Mouse (Mus musculus) stomach, embryonic 16.5 days (tissue): ENCODE results near the gene Fmod. TPM values are rescaled to one million over a fixed set of nuclear protein-coding genes. Genes with fewer than 3 reads are reported as not detected.

Experiments
- ATAC-seq: fragments of 200-750 bp; cut with Nextera tagmentation; 2 replicates; pipeline ENCODE4 v1.8.0; 2017; ENCODE audit warnings: moderate number of reproducible peaks, moderate TSS enrichment; ENCODE audit not compliant: insufficient read depth, low FRiP score
- H3K27ac ChIP-seq: fragments of 300-500 bp; sonication (generic); 2 replicates; pipeline ENCODE4 v1.5.1; 2014; ENCODE audit warnings: low read length
- H3K27me3 ChIP-seq: fragments of 300-500 bp; sonication (generic); 2 replicates; pipeline ENCODE4 v1.6.1; 2014; ENCODE audit warnings: low read length, control low read depth, mixed read lengths; ENCODE audit not compliant: control insufficient read depth, insufficient read depth
- H3K36me3 ChIP-seq: fragments of 300-500 bp; sonication (generic); 2 replicates; pipeline ENCODE4 v1.6.1; 2014; ENCODE audit warnings: low read length; ENCODE audit not compliant: control insufficient read depth, insufficient read depth
- H3K4me1 ChIP-seq: fragments of 300-500 bp; sonication (generic); 2 replicates; pipeline ENCODE4 v1.6.1; 2014; ENCODE audit warnings: low read length, control low read depth, mixed read lengths; ENCODE audit not compliant: control insufficient read depth, insufficient read depth
- H3K4me2 ChIP-seq: fragments of 300-500 bp; sonication (generic); 2 replicates; pipeline ENCODE4 v1.6.1; 2014; ENCODE audit warnings: low read depth, low read length, mixed read lengths
- H3K4me3 ChIP-seq: fragments of 300-500 bp; sonication (generic); replicated peaks from 2 replicates; pipeline ENCODE4 v1.5.1; 2014; ENCODE audit warnings: mild to moderate bottlenecking, low read length
- H3K9ac ChIP-seq: fragments of 300-500 bp; sonication (generic); 2 replicates; pipeline ENCODE4 v1.6.1; 2014; ENCODE audit warnings: low read length
- H3K9me3 ChIP-seq: fragments of 300-500 bp; sonication (generic); replicated peaks from 2 replicates; pipeline ENCODE4 v1.6.1; 2016; ENCODE audit warnings: low read length, control low read depth; ENCODE audit not compliant: control insufficient read depth
- whole genome bisulfite sequencing: fragments of 180-500 bp; shearing (Covaris S2); extraction: QIAGEN DNeasy Blood & Tissue Kit; methylation state at CpG from one replicate; pipeline ENCODE4 v1.1.7; 2014; 5-methylcytosine and 5-hydroxymethylcytosine counted together
- polyA plus RNA-seq: library from polyadenylated mRNA; unstranded; fragments of >200 nt; fragmentation: Nextera tagmentation; extraction: Ambion mirVana; gene quantifications from 2 replicates; pipeline ENCODE4 v1.2.1, GENCODE M21; 2015

Gene Fmod
- polyA plus RNA-seq, 1 experiment from 2014 or later: 12.3 TPM

DNA sequence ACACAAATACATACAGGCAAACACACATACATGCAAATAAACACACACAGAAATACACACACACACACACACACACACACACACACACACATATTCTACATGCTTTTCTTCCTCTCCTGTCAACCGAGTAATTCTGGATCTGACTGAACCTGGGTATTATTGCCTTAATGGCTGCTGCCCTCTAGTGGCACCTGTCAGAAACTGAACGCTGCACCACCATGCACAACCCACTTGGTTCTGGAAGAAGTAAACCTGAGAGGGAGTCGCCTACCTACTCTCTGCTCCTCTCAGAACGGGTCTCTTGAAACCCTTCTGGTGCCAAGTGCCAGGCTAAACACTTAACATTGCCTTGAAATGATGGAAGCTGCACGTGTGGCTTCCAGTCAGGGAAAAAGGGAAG lies 11.7 kb downstream of the Fmod start:
- no peak overlapping the region for H3K4me2 ChIP-seq
- peaks cover 6% of the 10 kb centered on the region; the same call in 1 of the 2 replicates for H3K4me1 ChIP-seq
- H3K9me3 ChIP-seq: no peaks in the 10 kb centered on the region
- H3K36me3 ChIP-seq: no peaks in the 10 kb centered on the region
- WGBS: 1% methylated on average over 5 of the region's 5 CpGs
- H3K27ac ChIP-seq: no peak overlapping the region
- H3K27me3 ChIP-seq: no peaks in the 10 kb centered on the region
- no peak overlapping the region for H3K9ac ChIP-seq
- H3K4me3 ChIP-seq: no peak overlapping the region
- ATAC-seq: peak; percentile 45; the same call in 1 of the 2 replicates

- H3K36me3 ChIP-seq: no peaks in the 10 kb centered on the region
- no peak for ATAC-seq
- no peak overlapping the region for H3K27ac ChIP-seq
- no peaks in the 10 kb centered on the region for H3K9me3 ChIP-seq
- no peaks in the 10 kb centered on the region for H3K27me3 ChIP-seq
- no peak overlapping the region for H3K9ac ChIP-seq
- no peak overlapping the region for H3K4me2 ChIP-seq
- H3K4me3 ChIP-seq: no peak overlapping the region
- WGBS: 66% methylated on average over 6 of the region's 6 CpGs
- peaks cover 6% of the 10 kb centered on the region; the same call in 1 of the 2 replicates for H3K4me1 ChIP-seq
Observed at GRCm38 (mm10) chr1:134049542-134049941, 12.5 kb downstream of the Fmod start.

DNA sequence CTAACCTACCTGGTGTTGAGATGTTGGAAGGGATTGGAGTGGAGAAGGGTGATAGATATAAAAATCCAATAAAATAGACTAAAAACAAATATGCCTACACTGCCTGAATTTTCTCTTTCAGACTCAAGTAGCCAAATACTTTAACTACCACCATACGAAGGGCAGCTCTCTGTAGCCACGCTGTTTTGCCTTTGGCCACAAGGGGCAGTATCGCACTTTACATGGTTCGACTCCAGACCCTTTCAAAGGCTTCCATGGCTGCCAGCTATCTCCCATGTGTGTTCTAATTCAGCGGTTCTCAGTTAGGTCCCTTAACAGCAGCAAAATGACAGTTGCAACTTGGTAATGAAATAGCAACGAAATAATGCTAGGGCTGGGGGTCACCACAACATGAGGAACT lies 16.2 kb downstream of the Fmod start:
- Histone ChIP-seq H3K4me3 (no peak overlapping the region), H3K9ac (no peak overlapping the region), H3K36me3 (no peaks in the 10 kb centered on the region), H3K9me3 (no peaks in the 10 kb centered on the region), H3K27me3 (no peaks in the 10 kb centered on the region), H3K4me2 (no peak overlapping the region), H3K4me1 (peaks cover 13% of the 10 kb centered on the region), H3K27ac (no peak overlapping the region)
- ATAC-seq: no peak
- WGBS: 8% methylated on average over 6 of the region's 6 CpGs

DNA sequence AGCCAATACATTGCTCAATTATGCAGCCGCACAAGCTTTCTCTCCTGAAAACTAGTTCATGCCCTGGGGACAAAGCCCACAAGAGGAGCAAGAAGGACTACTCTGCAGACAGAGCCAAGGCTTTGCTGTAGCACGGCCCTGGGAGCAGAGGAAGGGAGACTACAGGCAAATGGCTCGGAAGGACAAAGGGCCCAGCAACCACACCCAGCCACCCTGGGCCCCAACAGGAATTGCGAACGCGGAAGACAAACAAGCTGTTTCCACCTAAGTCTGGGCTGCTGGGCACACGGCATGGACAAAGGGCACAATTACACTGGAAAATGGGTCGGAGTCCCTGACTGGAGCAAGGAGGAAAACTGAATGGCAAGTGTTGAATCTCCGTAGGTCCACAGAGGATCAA lies 18.0 kb downstream of the Fmod start:
- Histone ChIP-seq H3K4me3 (no peak overlapping the region), H3K27ac (peak overlapping the region; percentile 89), H3K4me2 (peak overlapping the region; percentile 17; the same call in 1 of the 2 replicates), H3K9ac (no peak overlapping the region; the same call in 1 of the 2 replicates), H3K4me1 (peaks cover 15% of the 10 kb centered on the region), H3K36me3 (no peaks in the 10 kb centered on the region), H3K27me3 (no peaks in the 10 kb centered on the region), H3K9me3 (no peaks in the 10 kb centered on the region)
- ATAC-seq: peak; percentile 65
- WGBS: 52% methylated on average over 9 of the region's 9 CpGs

- Histone ChIP-seq H3K4me2 (peak overlapping the region; percentile 17; the same call in 1 of the 2 replicates), H3K4me1 (peaks cover 21% of the 10 kb centered on the region), H3K9ac (no peak overlapping the region), H3K9me3 (no peaks in the 10 kb centered on the region), H3K27me3 (no peaks in the 10 kb centered on the region), H3K36me3 (no peaks in the 10 kb centered on the region), H3K27ac (peak overlapping the region; percentile 89), H3K4me3 (no peak overlapping the region)
- no peak for ATAC-seq
- WGBS: 72% methylated on average over 9 of the region's 9 CpGs
Observed at GRCm38 (mm10) chr1:134055666-134056245, 18.7 kb downstream of the Fmod start.

DNA sequence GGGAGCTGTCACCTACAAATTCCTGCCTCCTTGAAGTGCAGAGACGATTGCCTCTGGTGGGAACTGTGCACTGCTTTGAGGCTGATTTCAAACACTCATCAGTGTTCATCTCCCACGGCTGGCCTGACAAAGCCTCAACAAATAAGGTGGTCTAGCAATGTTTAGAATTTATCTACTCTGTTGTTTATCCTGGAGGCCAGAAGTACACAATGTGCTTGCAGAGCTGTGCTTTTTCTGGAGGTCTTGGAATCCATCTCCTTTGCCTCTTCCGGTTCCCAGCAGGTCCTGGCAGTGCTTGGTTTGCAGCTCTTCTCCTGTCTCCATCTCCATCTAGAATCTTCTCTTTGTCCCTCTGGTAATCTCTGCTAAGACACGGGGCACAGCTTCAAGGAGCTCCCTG lies 19.2 kb downstream of the Fmod start:
- Histone ChIP-seq H3K36me3 (no peaks in the 10 kb centered on the region), H3K9ac (no peak overlapping the region; the same call in 1 of the 2 replicates), H3K27ac (peak overlapping the region; percentile 89; the same call in 1 of the 2 replicates), H3K4me2 (no peak overlapping the region), H3K4me3 (no peak overlapping the region), H3K4me1 (peaks cover 24% of the 10 kb centered on the region), H3K27me3 (no peaks in the 10 kb centered on the region), H3K9me3 (no peaks in the 10 kb centered on the region)
- WGBS: 57% methylated on average over 4 of the region's 4 CpGs
- ATAC-seq: no peak

DNA sequence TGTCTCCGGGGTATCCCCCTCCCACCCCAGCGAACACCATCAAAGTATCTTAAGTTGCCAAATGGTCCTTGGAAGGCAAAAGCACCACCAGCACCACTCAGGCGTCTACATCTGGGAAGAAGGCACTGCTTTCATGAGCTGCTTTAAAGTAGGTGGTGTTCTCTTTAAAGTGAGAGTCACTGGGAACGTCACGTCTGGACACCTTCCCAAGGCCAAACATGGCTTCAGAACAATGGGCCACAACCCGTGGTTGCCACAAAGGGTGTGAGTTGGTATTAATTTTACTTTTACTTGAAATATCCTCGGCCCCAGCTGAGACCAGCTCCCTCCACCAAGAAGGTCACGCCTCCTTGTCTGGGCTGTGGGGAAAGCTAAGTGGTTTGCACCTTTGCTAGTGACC lies 20.7 kb downstream of the Fmod start:
- H3K4me2 ChIP-seq: no peak overlapping the region
- H3K9ac ChIP-seq: no peak overlapping the region
- H3K9me3 ChIP-seq: no peaks in the 10 kb centered on the region
- 63% methylated on average over 8 of the region's 8 CpGs for WGBS
- no peak for ATAC-seq
- peaks cover 39% of the 10 kb centered on the region for H3K4me1 ChIP-seq
- no peaks in the 10 kb centered on the region for H3K27me3 ChIP-seq
- H3K27ac ChIP-seq: peak overlapping the region; percentile 34
- no peak overlapping the region for H3K4me3 ChIP-seq
- H3K36me3 ChIP-seq: no peaks in the 10 kb centered on the region

DNA sequence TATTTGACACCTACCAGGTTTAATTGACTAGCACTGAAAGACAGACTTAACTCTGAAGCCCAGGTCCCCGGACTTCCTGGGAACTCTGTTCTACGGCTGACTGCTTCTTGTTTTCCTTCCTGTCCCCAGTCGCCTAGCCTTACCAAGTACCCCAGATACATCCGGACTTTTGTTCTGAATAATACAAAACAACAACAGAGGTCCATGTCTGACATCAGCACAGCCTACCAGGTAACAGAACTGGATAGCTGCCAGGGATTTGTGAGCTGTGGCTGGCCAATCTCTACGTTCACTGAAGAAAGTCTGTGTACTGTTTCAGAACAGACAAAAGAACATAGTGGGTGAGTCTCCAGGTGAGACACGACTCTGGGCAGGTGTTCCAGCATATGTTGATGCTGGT lies 21.8 kb downstream of the Fmod start:
- 52% methylated on average over 6 of the region's 6 CpGs for WGBS
- Histone ChIP-seq H3K27ac (peak overlapping the region; percentile 60; the same call in 1 of the 2 replicates), H3K4me3 (no peak overlapping the region), H3K4me2 (no peak overlapping the region), H3K36me3 (no peaks in the 10 kb centered on the region), H3K9ac (no peak overlapping the region), H3K4me1 (peaks cover 50% of the 10 kb centered on the region), H3K9me3 (no peaks in the 10 kb centered on the region), H3K27me3 (no peaks in the 10 kb centered on the region)
- ATAC-seq: no peak

DNA sequence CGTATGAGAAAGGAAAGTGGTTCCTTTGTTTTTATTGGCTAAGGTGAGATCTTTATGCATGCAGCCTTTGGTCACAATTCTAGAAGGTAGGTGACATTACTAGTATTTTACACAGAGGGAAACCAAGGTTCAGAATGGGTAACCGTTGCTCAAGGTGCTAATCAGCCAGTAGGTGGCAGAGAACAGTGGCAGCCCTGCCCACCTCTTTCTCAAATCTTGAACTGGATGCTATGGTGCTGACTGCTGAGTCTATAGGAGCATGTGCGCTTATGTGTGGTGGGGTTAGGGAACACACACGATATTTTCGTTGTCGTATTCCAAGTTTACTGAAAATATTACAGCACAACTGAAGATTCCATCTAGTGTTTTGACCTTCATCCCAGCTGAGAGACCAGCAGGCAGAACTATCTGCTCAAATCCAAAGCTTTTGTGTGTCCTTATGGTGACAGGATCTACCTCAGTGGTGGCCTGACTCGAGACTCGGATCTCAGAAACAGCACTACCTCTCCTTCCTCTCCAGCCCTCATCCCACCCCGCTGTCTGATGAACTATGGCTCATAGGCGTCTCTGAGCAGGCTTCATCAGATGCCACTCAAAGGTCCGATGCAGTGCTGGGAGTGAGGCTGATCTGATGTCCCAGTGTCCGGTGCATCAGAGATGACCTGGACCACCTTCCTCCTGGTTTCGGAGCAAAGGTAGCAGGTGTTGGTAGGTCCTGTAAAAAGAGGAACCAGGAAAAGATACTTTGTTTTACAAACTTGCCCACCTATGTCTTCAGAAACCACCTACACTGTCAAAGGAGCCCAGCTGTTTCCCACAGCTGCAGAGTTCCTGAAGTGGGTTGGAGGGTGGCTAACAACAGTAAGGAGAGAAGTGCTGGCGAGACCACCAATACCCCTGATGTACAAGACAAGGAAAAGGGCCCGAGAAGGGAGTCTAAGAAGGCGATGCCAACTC lies 23.0 kb downstream of the Fmod start:
- Histone ChIP-seq H3K9ac (peak overlapping the region; percentile 68), H3K27me3 (no peaks in the 10 kb centered on the region), H3K4me2 (peak overlapping the region; percentile 72), H3K9me3 (no peaks in the 10 kb centered on the region), H3K27ac (peak overlapping the region; percentile 100), H3K36me3 (no peaks in the 10 kb centered on the region), H3K4me1 (peaks cover 62% of the 10 kb centered on the region), H3K4me3 (peak overlapping the region; percentile 40)
- ATAC-seq: no peak
- 65% methylated on average over 16 of the region's 16 CpGs for WGBS
